Mouse (Mus musculus) forebrain, embryonic 15.5 days (tissue): Measurements from ENCODE around the gene Gm4707. TPM values are rescaled to one million over a fixed set of nuclear protein-coding genes. Genes with fewer than 3 reads are reported as not detected.

Source experiments
- ATAC-seq: fragments of 200-750 bp; cut with Nextera tagmentation; replicated peaks from 2 replicates; pipeline ENCODE4 v1.8.0; 2017; ENCODE audit warnings: mild to moderate bottlenecking, moderate TSS enrichment, moderate library complexity
- H3K27ac ChIP-seq: fragments of 300-500 bp; sonication (generic); replicated peaks from 2 replicates; pipeline ENCODE4 v1.5.1; 2015; ENCODE audit warnings: mild to moderate bottlenecking, inconsistent platforms
- H3K27me3 ChIP-seq: fragments of 300-500 bp; sonication (generic); 2 replicates; pipeline ENCODE4 v1.6.1; 2015; ENCODE audit warnings: inconsistent platforms
- H3K36me3 ChIP-seq: fragments of 300-500 bp; sonication (generic); 2 replicates; pipeline ENCODE4 v1.6.1; 2015; ENCODE audit warnings: mild to moderate bottlenecking, inconsistent platforms
- H3K4me1 ChIP-seq: fragments of 300-500 bp; sonication (generic); 2 replicates; pipeline ENCODE4 v1.6.1; 2015; ENCODE audit warnings: inconsistent platforms
- H3K4me2 ChIP-seq: fragments of 300-500 bp; sonication (generic); replicated peaks from 2 replicates; pipeline ENCODE4 v1.6.1; 2015; ENCODE audit warnings: mild to moderate bottlenecking, inconsistent platforms
- H3K4me3 ChIP-seq: fragments of 300-500 bp; sonication (generic); 2 replicates; pipeline ENCODE4 v1.5.1; 2015; ENCODE audit warnings: mild to moderate bottlenecking, inconsistent platforms
- H3K9ac ChIP-seq: fragments of 300-500 bp; sonication (generic); replicated peaks from 2 replicates; pipeline ENCODE4 v1.6.1; 2015; ENCODE audit warnings: mild to moderate bottlenecking, inconsistent platforms
- H3K9me3 ChIP-seq: fragments of 300-500 bp; sonication (generic); 2 replicates; pipeline ENCODE4 v1.6.1; 2016; ENCODE audit warnings: inconsistent platforms
- WGBS: fragments of 180-500 bp; shearing (Covaris S2); methylation state at CpG from one replicate; pipeline ENCODE4 v1.1.7; 2015; ENCODE audit warnings: mixed read lengths; 5-methylcytosine and 5-hydroxymethylcytosine counted together
- polyA plus RNA-seq: library from polyadenylated mRNA; unstranded; fragments of >200 nt; fragmentation: Nextera tagmentation; extraction: Ambion mirVana; gene quantifications from 2 replicates; pipeline ENCODE4 v1.2.1, GENCODE M21; 2015

Gene Gm4707
- 3.0 and 3.4 TPM in 2 replicates for polyA plus RNA-seq

DNA sequence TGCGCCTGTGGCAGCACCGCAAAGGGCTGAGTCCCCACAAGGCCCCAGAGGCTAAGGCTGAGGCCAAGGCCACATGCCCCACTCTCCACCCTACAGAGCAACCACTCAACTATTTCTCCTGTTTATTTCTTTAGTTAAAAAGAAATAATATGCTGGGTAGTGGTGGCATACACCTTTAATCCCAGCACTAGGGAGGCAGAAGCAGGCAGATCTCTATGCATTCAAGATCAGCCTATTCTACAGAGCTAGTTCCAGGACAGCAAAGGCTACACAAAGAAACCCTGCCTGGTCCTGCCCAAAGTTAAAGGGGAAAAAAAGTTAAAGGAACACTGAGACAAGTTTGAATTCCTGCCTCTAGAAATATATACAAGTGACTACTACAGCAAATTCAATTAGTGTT is at the start of gene Gm4707:
TSS of gene Gm4707 (minus strand) at position 101 of the 400 bp plus-strand sequence.
- no peak for ATAC-seq
- H3K4me3 ChIP-seq: no peak within 1 kb of the TSS
- no peak within 1 kb of the TSS for H3K4me2 ChIP-seq
- H3K36me3 ChIP-seq: peaks cover 27% of the 10 kb centered on the region
- 92% methylated on average over 2 of the region's 2 CpGs for WGBS
- H3K27ac ChIP-seq: no peak within 1 kb of the TSS
- H3K4me1 ChIP-seq: no peaks in the 10 kb centered on the region
- no peaks in the 10 kb centered on the region for H3K9me3 ChIP-seq
- H3K27me3 ChIP-seq: no peaks in the 10 kb centered on the region
- no peak within 1 kb of the TSS for H3K9ac ChIP-seq

DNA sequence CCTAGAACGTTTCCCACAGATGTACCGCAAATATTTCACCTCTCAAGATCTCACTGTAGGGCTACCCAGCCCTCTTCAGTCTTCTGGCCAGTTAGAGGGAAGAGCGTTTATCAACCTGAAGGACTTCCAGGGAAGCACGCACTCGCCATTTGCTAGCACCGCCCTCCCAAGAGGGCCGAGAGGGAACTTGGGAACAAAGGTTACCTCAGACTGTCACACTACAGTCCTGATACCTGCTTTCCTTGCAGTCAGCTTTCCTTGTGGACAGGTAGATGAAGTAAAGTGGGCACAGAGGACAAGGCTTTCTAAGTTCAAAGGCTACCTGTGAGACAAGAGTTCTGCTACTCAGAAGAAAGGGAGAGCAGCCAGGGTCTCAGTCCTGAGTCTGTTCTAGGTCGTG is 47.1 kb upstream of the Gm4707 start:
- Histone ChIP-seq H3K27ac (no peak overlapping the region), H3K4me1 (no peaks in the 10 kb centered on the region), H3K4me3 (no peak overlapping the region), H3K27me3 (no peaks in the 10 kb centered on the region), H3K36me3 (peaks cover 27% of the 10 kb centered on the region), H3K4me2 (no peak overlapping the region), H3K9me3 (no peaks in the 10 kb centered on the region), H3K9ac (no peak overlapping the region)
- 87% methylated on average over 8 of the region's 8 CpGs for WGBS
- ATAC-seq: no peak

DNA sequence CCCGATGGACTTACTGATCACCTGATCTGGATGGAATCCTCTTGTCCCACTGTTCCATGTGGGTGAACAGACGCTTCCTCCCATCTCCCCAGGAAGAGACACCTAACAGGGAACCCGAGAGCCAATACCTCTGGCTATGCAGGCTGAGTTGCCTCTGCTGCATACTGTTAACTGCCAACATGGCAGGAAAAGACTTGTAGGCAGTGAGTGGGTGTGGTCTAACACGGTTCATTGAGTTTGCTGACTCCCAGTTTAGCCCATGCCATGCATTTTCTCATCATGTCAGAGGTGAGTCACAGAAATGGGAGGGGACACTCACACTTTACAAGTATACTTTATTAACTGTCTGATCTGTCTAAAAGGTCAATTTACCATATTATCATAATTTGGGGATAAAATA is 36.1 kb upstream of the Gm4707 start:
- Histone ChIP-seq H3K4me1 (no peaks in the 10 kb centered on the region), H3K4me3 (no peak overlapping the region), H3K27ac (no peak overlapping the region), H3K9me3 (no peaks in the 10 kb centered on the region), H3K27me3 (no peaks in the 10 kb centered on the region), H3K36me3 (peaks cover 23% of the 10 kb centered on the region), H3K4me2 (no peak overlapping the region), H3K9ac (no peak overlapping the region)
- WGBS: 93% methylated on average over 4 of the region's 4 CpGs
- no peak for ATAC-seq

DNA sequence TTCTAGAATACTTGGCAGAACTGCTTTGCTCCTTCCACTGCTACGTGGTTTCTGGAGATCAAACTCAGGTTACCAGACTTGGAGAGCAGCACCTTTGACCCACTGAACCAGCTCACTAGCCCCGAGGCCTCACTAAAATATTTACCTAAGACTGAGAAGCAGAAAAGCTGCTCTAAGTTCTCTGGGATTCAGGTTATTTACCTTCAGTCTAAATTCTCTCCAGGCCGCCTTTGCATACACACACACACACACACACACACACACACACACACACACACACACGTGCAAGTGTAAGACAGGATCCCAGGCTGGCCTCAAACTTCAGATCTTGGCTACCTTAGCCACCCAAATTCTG is 31.6 kb upstream of the Gm4707 start:
- H3K4me2 ChIP-seq: no peak overlapping the region

DNA sequence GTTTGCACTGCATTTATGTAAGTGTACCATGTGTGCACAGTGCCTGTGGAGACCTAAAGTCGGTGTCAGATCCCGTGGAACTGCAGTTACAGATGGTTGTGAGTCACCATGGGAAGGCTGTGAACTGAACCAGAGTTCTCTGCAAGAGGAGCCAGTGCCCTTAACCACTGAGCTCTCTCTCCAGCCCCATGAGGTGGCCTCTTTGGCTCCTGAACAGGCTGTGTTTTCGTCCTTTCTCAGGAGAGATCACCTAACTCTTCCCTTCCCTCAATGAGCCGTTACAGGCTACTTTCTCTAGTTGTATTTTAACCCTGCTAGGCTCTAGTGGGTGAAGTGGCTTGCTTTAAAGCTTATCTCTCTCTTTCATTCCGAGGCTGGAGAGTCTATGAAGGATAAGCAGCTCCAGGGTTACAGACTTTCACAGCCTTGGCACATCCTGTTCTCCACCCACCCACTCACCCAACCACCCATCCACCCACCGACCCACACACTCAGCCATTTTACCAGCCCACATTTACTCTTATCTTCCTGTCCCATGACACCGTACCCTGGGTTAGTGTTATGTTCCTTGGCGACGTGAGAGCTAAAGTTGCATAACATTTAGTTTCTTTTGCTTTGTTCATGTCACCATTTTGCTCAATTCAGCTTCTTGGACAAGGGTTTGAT is 31.1 kb upstream of the Gm4707 start:
- H3K4me2 ChIP-seq: no peak overlapping the region
- H3K9me3 ChIP-seq: no peaks in the 10 kb centered on the region
- H3K9ac ChIP-seq: no peak overlapping the region
- H3K27me3 ChIP-seq: no peaks in the 10 kb centered on the region
- H3K4me3 ChIP-seq: no peak overlapping the region
- H3K36me3 ChIP-seq: peaks cover 7% of the 10 kb centered on the region; the same call in 1 of the 2 replicates
- 90% methylated on average over 9 of the region's 9 CpGs for WGBS
- ATAC-seq: no peak
- H3K4me1 ChIP-seq: no peaks in the 10 kb centered on the region; the same call in 1 of the 2 replicates
- no peak overlapping the region for H3K27ac ChIP-seq

More for the DNA sequence above, 31.6 kb upstream of the Gm4707 start:
- Histone ChIP-seq H3K9me3 (no peaks in the 10 kb centered on the region), H3K4me3 (no peak overlapping the region), H3K27ac (no peak overlapping the region), H3K4me1 (no peaks in the 10 kb centered on the region), H3K27me3 (no peaks in the 10 kb centered on the region), H3K9ac (no peak overlapping the region), H3K36me3 (peaks cover 7% of the 10 kb centered on the region; the same call in 1 of the 2 replicates)
- WGBS: 83% methylated on average over 4 of the region's 4 CpGs
- no peak for ATAC-seq

DNA sequence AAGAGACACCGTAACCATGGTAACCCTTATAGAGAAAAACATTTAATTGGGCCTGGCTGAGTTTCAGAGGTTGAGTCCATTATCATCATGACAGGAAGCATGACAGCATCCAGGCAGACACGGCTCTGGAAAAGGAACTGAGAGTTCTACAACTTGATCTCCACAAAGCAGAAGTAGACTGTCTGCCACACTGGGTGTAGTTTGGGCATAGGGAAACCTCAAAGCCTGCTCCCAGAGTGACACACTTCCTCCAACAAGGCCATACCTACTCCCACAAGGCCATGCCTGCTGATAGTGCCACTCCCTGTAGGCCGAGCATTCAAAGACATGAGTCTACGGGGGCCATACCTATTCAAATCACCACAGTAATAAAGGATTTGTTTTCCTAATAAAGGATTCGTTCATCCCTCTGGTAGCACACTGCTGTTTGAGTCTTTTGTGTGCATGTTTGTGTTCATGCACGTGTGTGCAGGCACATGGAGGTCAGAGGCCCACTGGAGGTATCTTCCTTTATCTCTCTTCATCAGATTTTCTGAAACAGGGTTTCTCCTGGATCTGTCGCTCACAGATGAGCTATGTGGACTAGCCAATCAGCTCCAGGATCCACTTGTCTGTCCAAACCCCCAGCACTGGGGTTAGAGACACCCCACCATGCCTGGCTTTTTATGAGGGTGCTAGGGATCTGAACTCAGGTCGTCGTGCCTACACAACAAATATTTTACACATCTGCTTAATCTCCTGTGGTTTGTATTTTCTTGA is 30.2 kb upstream of the Gm4707 start:
- Histone ChIP-seq H3K9ac (no peak overlapping the region), H3K27ac (no peak overlapping the region), H3K4me3 (no peak overlapping the region), H3K27me3 (no peaks in the 10 kb centered on the region), H3K4me1 (no peaks in the 10 kb centered on the region; the same call in 1 of the 2 replicates), H3K9me3 (no peaks in the 10 kb centered on the region), H3K36me3 (no peaks in the 10 kb centered on the region; the same call in 1 of the 2 replicates), H3K4me2 (no peak overlapping the region)
- ATAC-seq: no peak
- 76% methylated on average over 9 of the region's 9 CpGs for WGBS

DNA sequence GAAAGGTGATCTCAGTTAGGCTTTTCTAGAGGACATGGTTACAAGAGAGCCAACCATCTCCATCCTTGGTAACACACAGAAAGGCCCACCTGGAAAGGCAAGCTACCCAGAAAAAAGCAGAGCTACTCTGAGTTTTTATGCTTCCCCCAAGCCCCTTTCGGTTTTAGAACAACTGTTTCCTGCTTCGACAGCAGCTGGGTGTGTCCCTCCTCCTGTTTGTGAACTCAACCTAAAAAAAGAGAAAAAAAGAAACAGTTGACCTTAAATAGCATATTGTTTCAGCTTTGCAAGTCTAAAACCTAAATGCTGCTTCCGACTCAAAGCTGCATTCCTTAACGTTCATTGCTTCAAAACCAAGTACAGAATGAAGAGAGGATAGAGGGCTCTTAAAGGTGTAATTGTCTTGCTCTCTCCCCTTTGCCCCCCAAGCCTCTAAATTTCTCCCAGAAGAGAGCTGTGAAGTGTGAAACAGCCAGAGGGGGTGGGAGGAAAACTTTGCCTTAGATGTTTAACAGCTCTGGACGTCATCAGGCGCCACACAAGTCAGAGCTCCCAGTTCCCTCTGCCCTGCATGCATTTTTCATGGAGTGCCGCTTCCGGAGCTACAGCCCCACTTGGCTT is 26.6 kb upstream of the Gm4707 start:
- H3K4me3 ChIP-seq: no peak overlapping the region
- ATAC-seq: no peak
- H3K27me3 ChIP-seq: no peaks in the 10 kb centered on the region
- H3K4me1 ChIP-seq: no peaks in the 10 kb centered on the region; the same call in 1 of the 2 replicates
- H3K36me3 ChIP-seq: no peaks in the 10 kb centered on the region
- no peak overlapping the region for H3K4me2 ChIP-seq
- WGBS: 55% methylated on average over 8 of the region's 8 CpGs
- H3K27ac ChIP-seq: no peak overlapping the region
- H3K9me3 ChIP-seq: no peaks in the 10 kb centered on the region
- no peak overlapping the region for H3K9ac ChIP-seq

DNA sequence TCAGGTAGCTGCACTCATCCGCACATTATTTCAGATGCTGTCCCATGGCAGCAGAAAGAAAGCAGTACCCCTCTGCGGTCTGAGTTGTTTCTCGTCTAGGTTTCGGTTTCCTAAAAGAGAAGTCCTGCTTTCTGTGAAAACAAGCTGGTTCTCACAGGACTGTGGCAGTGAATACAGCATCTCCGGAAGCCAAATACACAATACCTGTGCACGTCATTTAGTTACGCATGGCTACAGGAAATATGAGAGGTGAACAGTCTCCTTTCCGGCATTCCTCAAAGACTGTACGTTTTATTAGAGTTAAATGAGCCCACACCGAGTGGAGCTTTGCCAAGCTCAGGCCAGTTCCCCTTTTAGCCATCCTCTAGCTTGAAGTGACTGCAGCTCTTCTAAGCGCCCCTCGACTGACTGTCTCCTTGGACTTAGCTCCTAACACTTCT is 26.1 kb upstream of the Gm4707 start:
- no peaks in the 10 kb centered on the region for H3K27me3 ChIP-seq
- no peaks in the 10 kb centered on the region for H3K9me3 ChIP-seq
- H3K4me1 ChIP-seq: no peaks in the 10 kb centered on the region; the same call in 1 of the 2 replicates
- H3K4me3 ChIP-seq: no peak overlapping the region
- H3K27ac ChIP-seq: no peak overlapping the region
- no peaks in the 10 kb centered on the region for H3K36me3 ChIP-seq
- no peak overlapping the region for H3K9ac ChIP-seq
- ATAC-seq: no peak
- 0 out of 2 replicates have a peak overlapping the region, but pooled peaks have one; percentile 6 for H3K4me2 ChIP-seq
- 55% methylated on average over 12 of the region's 12 CpGs for WGBS

DNA sequence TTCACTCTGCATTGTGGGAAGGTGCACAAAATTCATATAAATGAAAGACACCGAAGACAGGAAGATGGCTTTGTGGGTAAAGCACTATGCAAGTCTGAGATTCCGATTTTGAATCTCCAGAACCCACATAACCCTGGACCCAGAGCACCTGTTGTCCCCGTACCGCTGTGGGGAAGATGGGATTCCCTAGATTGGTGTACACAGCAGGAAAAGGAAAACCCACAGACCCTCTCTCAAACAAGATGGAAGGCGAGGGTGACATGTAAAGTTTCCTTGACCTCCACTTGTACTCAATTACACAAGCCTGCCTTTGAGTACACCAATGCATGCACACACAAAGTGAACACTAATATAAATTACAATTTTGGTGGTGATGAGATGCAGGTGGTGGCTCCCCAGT is 25.0 kb upstream of the Gm4707 start:
- no peak overlapping the region for H3K9ac ChIP-seq
- H3K36me3 ChIP-seq: no peaks in the 10 kb centered on the region
- no peaks in the 10 kb centered on the region for H3K9me3 ChIP-seq
- H3K27ac ChIP-seq: no peak overlapping the region
- ATAC-seq: no peak
- no peaks in the 10 kb centered on the region for H3K27me3 ChIP-seq
- no peak overlapping the region for H3K4me2 ChIP-seq
- no peaks in the 10 kb centered on the region; the same call in 1 of the 2 replicates for H3K4me1 ChIP-seq
- 94% methylated on average over 5 of the region's 5 CpGs for WGBS
- H3K4me3 ChIP-seq: no peak overlapping the region

DNA sequence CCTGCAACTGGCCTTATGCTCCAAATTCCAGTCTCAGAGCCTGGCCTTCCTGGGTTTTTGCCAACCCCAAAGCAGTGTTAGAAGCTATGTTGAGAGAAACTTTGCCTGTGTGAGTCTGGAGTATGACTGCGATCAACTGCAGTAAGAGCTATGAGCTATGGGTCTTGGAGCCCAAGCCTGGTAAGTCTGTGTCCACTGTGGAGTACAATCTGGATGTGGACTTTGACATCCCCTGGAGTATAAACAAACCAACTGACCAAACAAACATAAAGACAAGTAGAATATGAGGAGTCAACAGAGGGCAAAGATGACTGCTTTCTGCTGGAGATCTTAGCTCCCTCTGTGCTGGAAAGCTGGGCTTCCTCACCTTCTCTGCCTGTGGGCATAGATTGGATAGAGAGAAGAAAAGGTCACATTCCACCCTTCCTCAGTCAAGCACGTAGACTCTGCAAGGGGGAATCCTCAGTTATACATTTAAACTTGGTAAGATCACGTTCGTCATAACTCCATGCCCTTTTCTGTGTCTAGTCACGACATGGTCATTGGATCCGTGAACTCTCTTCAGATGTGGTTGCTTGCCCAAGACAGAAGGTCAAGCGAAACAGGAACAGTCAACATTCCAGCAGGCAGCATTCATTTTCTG is 23.8 kb upstream of the Gm4707 start:
- 92% methylated on average over 7 of the region's 7 CpGs for WGBS
- Histone ChIP-seq H3K4me2 (no peak overlapping the region), H3K9me3 (no peaks in the 10 kb centered on the region), H3K4me1 (no peaks in the 10 kb centered on the region; the same call in 1 of the 2 replicates), H3K4me3 (no peak overlapping the region), H3K27ac (no peak overlapping the region), H3K36me3 (no peaks in the 10 kb centered on the region), H3K27me3 (no peaks in the 10 kb centered on the region), H3K9ac (no peak overlapping the region)
- ATAC-seq: no peak

DNA sequence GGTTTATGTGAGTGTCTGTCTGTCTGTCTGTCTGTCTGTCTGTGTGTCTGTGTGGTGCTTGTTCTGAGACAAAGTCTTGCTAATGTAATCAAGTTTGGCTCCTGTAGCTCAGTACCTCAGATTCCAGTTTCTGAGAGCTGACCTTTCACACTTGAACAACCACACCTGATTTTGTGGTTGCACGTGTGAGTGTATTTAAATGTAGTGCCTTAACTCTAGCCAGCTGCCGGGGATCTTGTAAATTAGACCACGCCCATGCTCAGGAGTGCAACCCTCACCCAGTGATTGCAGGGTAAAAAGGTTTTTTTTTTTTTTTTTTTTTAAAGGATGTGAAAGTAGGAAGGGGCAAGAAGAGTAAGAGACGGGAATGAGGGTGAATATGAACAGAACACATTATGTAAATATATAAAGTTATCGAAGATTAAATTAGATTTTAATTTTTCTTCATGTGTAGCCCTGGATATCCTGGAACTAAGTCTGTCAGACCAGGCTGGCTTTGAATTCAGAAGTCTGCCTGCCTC is 19.7 kb upstream of the Gm4707 start:
- Histone ChIP-seq H3K9ac (no peak overlapping the region), H3K27me3 (no peaks in the 10 kb centered on the region), H3K36me3 (no peaks in the 10 kb centered on the region), H3K9me3 (no peaks in the 10 kb centered on the region), H3K27ac (no peak overlapping the region), H3K4me3 (no peak overlapping the region), H3K4me2 (no peak overlapping the region), H3K4me1 (peaks cover 7% of the 10 kb centered on the region; the same call in 1 of the 2 replicates)
- 75% methylated on average over 5 of the region's 5 CpGs for WGBS
- ATAC-seq: no peak
